Mouse (Mus musculus) kidney, embryonic 14.5 days (tissue): ENCODE results near the gene Dcn. TPM values are rescaled to one million over a fixed set of nuclear protein-coding genes. Genes with fewer than 3 reads are reported as not detected.

ENCODE experiments used
- ATAC-seq: fragments of 200-750 bp; cut with Nextera tagmentation; 2 replicates; pipeline ENCODE4 v1.8.0; 2017; ENCODE audit warnings: moderate number of reproducible peaks, mild to moderate bottlenecking, moderate TSS enrichment, moderate library complexity; ENCODE audit not compliant: low FRiP score, low TSS enrichment
- H3K27ac ChIP-seq: fragments of 300-500 bp; sonication (generic); 2 replicates; pipeline ENCODE4 v1.5.1; 2014; ENCODE audit warnings: low read depth, mild to moderate bottlenecking, low read length, moderate library complexity, mixed read lengths
- H3K27me3 ChIP-seq: fragments of 300-500 bp; sonication (generic); 2 replicates; pipeline ENCODE4 v1.6.1; 2014; ENCODE audit warnings: mild to moderate bottlenecking, low read length; ENCODE audit not compliant: control insufficient read depth, insufficient read depth
- H3K36me3 ChIP-seq: fragments of 300-500 bp; sonication (generic); 2 replicates; pipeline ENCODE4 v1.6.1; 2014; ENCODE audit warnings: low read length, mixed read lengths; ENCODE audit not compliant: control insufficient read depth, insufficient read depth
- H3K4me1 ChIP-seq: fragments of 300-500 bp; sonication (generic); 2 replicates; pipeline ENCODE4 v1.6.1; 2014; ENCODE audit warnings: low read length, mixed read lengths; ENCODE audit not compliant: control insufficient read depth, insufficient read depth
- H3K4me2 ChIP-seq: fragments of 300-500 bp; sonication (generic); replicated peaks from 2 replicates; pipeline ENCODE4 v1.6.1; 2014; ENCODE audit warnings: low read depth, mild to moderate bottlenecking, low read length
- H3K4me3 ChIP-seq: fragments of 300-500 bp; sonication (generic); 2 replicates; pipeline ENCODE4 v1.5.1; 2014; ENCODE audit warnings: mild to moderate bottlenecking, low read length
- H3K9ac ChIP-seq: fragments of 300-500 bp; sonication (generic); 2 replicates; pipeline ENCODE4 v1.6.1; 2014; ENCODE audit warnings: low read depth, mild to moderate bottlenecking, low read length, moderate library complexity
- H3K9me3 ChIP-seq: fragments of 300-500 bp; sonication (generic); 2 replicates; pipeline ENCODE4 v1.6.1; 2016; ENCODE audit warnings: low read length; ENCODE audit not compliant: control insufficient read depth
- WGBS: fragments of 180-500 bp; shearing (Covaris S2); extraction: QIAGEN DNeasy Blood & Tissue Kit; methylation state at CpG from one replicate; pipeline ENCODE4 v1.1.7; 2014; 5-methylcytosine and 5-hydroxymethylcytosine counted together
- polyA plus RNA-seq: library from polyadenylated mRNA; unstranded; fragments of >200 nt; fragmentation: Nextera tagmentation; extraction: Ambion mirVana; gene quantifications from 2 replicates; pipeline ENCODE4 v1.2.1, GENCODE M21; 2014

Dcn gene
- polyA plus RNA-seq, 1 experiment from 2014 or later, result 113 TPM

DNA sequence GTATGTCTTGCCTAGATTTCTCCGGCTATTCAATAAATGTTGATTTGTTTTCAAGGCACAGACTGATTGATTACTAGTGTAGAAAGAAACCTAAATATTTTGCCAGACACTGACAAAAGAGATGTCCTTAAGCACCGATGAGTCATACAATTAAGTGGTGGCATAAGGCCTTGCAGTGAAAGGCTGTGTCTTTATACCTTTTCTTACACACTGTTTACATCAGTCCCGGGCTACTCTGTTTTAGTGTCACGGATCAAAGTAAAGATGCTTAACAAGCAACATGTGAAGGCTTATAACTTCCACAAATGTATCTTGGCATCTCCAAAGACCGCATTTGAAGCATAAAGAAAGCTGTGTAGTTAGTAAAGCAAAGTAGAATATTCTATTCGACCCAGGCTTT lies 3.9 kb upstream of the Dcn start:
- Histone ChIP-seq H3K4me1 (0 out of 2 replicates have a peak, but pooled peaks cover 16% of the 10 kb centered on the region), H3K36me3 (no peaks in the 10 kb centered on the region), H3K9ac (no peak overlapping the region), H3K4me2 (no peak overlapping the region), H3K4me3 (no peak overlapping the region), H3K27ac (no peak overlapping the region), H3K27me3 (no peaks in the 10 kb centered on the region), H3K9me3 (no peaks in the 10 kb centered on the region)
- 58% methylated on average over 6 of the region's 6 CpGs for WGBS
- no peak for ATAC-seq

DNA sequence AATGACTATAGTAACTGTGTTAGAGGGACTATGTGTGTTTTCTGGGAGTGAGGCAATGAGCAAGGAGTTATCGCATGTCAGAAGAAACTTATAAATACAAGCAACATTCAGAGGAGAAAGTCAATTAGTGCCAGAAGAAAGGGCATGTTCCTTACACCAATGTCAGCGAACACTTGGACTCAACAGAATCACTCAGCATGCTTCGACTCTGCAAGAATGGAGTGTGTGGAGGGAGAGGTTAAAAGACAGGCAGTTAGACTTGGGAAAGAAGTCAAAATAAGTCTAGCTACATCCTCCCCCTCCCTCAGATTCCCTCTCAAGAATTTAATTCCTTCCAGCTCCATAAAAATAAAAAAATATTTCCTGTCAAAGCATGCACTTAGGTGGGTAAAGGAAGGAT lies 1.1 kb upstream of the Dcn start:
- peak overlapping the region; percentile 76; the same call in 1 of the 2 replicates for H3K27ac ChIP-seq
- ATAC-seq, result no peak
- 0 out of 2 replicates have a peak, but pooled peaks cover 16% of the 10 kb centered on the region for H3K4me1 ChIP-seq
- 48% methylated on average over 3 of the region's 3 CpGs for WGBS
- H3K4me3 ChIP-seq, result no peak overlapping the region
- H3K9ac ChIP-seq, result no peak overlapping the region
- H3K9me3 ChIP-seq, result no peaks in the 10 kb centered on the region
- H3K4me2 ChIP-seq, result no peak overlapping the region
- H3K36me3 ChIP-seq, result no peaks in the 10 kb centered on the region
- no peaks in the 10 kb centered on the region for H3K27me3 ChIP-seq

DNA sequence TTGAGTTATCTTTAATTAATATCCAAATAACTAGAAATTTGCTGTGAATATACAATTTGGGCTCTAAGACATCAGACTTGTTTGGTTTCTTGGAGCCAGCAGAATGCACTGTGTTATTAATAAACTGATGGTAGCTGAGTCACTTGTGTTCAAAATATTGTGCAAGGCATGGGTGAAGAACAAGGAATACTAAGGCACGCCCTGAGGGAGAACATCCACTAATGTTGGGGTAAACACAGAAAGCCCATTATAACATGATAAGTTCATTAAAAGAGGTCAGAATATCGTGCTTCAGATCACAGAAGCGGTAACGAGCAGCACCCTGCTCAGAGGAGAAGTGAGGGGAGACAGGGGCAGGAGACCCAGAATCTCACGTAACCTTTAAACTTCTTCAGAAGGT lies 2.7 kb downstream of the Dcn start:
- H3K4me1 ChIP-seq, result 0 out of 2 replicates have a peak, but pooled peaks cover 16% of the 10 kb centered on the region
- H3K27me3 ChIP-seq, result no peaks in the 10 kb centered on the region
- H3K4me3 ChIP-seq, result no peak overlapping the region
- no peak for ATAC-seq
- no peaks in the 10 kb centered on the region for H3K9me3 ChIP-seq
- no peak overlapping the region; the same call in 1 of the 2 replicates for H3K4me2 ChIP-seq
- no peaks in the 10 kb centered on the region for H3K36me3 ChIP-seq
- H3K27ac ChIP-seq, result no peak overlapping the region
- 85% methylated on average over 5 of the region's 5 CpGs for WGBS
- H3K9ac ChIP-seq, result no peak overlapping the region

DNA sequence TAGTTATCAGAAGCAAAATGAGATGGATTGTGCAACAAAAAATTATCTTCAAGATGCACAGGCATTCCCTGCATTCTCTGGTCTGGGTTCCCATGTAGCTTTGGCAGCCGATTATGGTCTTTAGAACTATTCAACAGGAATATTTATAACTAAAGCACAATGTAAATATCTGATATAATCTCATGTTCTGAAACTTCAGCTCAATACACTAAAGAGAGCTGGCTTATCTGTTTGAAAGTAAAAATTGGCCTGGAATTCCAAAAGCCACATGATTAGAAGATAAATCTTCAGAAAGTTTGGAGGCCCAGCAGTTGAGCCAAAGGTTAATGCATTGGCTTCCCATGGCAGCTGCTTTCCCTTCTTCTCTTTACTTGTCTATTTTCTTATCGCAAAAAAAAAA lies 4.6 kb downstream of the Dcn start:
- no peak overlapping the region for H3K4me3 ChIP-seq
- no peaks in the 10 kb centered on the region for H3K9me3 ChIP-seq
- H3K36me3 ChIP-seq, result no peaks in the 10 kb centered on the region
- no peak overlapping the region for H3K4me2 ChIP-seq
- 38% methylated on average over 2 of the region's 2 CpGs for WGBS
- 0 out of 2 replicates have a peak, but pooled peaks cover 11% of the 10 kb centered on the region for H3K4me1 ChIP-seq
- no peak overlapping the region for H3K9ac ChIP-seq
- no peak overlapping the region for H3K27ac ChIP-seq
- H3K27me3 ChIP-seq, result no peaks in the 10 kb centered on the region
- no peak for ATAC-seq

GRCm38 (mm10) chr10:97485151-97485550 lies 5.7 kb downstream of the Dcn start:
- 69% methylated on average over 2 of the region's 2 CpGs for WGBS

DNA sequence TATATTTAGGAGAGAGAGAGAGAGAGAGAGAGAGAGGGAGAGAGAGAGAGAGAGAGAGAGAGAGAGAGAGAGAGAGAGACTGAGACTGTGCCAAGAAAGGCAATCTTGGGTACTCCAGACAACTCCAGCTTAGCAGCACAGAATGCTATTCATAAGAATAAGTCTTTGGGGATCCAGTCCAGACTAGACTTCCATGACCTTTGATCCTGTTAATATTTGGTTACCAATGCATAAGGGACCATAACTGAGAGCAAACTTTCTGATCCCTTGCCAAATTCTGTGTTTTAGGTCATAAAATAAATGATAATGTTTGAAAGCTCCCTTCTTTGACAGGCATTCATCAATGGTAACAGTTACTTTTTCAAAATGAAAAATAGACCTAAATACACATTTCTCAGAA lies 6.7 kb downstream of the Dcn start:
- no peak overlapping the region for H3K4me3 ChIP-seq
- no peak for ATAC-seq
- H3K4me1 ChIP-seq, result no peaks in the 10 kb centered on the region
- no peaks in the 10 kb centered on the region for H3K9me3 ChIP-seq
- H3K27ac ChIP-seq, result no peak overlapping the region
- no peaks in the 10 kb centered on the region for H3K27me3 ChIP-seq
- H3K4me2 ChIP-seq, result no peak overlapping the region
- no peak overlapping the region for H3K9ac ChIP-seq
- no peaks in the 10 kb centered on the region for H3K36me3 ChIP-seq

More at GRCm38 (mm10) chr10:97485151-97485550, 5.7 kb downstream of the Dcn start:
- H3K4me1 ChIP-seq, result no peaks in the 10 kb centered on the region
- no peaks in the 10 kb centered on the region for H3K36me3 ChIP-seq
- no peaks in the 10 kb centered on the region for H3K9me3 ChIP-seq
- no peak overlapping the region for H3K27ac ChIP-seq
- H3K4me2 ChIP-seq, result no peak overlapping the region
- no peak overlapping the region for H3K9ac ChIP-seq
- H3K4me3 ChIP-seq, result no peak overlapping the region
- no peaks in the 10 kb centered on the region for H3K27me3 ChIP-seq
- ATAC-seq, result no peak

DNA sequence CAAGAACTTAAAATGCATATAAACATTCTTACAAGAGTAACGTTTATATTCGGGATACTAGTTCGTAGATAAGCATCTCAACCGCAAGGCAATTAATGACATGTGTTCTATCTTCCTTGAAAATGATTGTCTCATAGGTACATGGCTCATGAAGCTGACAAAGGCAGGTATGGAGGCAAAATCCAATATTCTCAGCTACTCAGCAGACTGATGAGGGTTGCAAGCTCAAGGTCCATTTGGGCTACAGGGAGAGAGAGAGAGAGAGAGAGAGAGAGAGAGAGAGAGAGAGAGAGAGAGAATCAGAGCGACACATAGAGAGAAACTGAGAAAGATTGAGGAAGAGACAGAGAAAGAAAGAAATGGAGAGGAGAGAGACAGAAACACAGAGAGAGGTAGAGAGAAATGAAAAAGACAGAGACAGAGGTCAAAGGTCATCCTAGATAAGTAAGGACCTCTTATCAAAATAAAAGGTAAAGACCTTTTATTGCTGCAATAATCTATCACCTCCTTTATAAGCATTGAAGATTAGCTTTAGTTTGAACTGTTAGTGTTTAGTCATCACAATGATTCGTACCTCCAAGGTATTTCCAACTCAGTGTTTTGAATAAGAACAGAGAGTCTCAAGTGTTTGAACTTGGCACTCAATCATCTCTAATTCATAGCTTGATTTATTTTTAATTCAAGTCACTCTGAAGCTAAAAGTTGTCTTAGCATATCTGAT lies 8.0 kb downstream of the Dcn start:
- 89% methylated on average over 6 of the region's 6 CpGs for WGBS
- Histone ChIP-seq H3K4me1 (no peaks in the 10 kb centered on the region), H3K9me3 (no peaks in the 10 kb centered on the region), H3K36me3 (no peaks in the 10 kb centered on the region), H3K4me3 (no peak overlapping the region), H3K9ac (no peak overlapping the region), H3K27ac (no peak overlapping the region), H3K4me2 (no peak overlapping the region), H3K27me3 (no peaks in the 10 kb centered on the region)
- no peak for ATAC-seq

DNA sequence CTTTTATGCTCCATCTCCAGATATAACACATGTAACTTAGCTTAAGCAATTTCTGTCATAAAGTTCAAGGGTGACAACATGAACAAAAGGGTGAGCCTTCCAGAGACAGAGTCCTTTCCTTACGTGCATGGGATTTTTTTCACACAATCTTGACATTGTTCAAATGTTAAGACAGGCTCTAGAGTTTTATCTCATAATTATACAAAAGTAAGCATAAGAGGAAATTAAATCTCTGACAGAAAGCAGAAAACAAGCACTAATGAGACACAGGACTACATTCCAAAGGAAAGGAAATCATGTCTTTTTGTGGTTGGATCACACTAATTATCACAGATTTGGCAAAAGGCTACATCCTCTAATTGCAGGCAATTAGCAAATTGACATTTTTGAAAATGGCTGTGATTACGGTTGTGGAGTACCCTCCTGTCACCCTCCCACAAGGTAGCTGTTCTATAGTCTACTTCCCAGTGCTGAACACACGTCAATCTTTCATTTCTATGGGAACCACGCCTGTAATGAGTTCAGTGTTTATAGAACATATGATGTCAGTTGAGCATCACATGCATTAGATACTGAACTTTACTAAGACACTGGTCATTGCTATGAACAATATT lies 13.1 kb downstream of the Dcn start:
- Histone ChIP-seq H3K36me3 (no peaks in the 10 kb centered on the region), H3K27ac (no peak overlapping the region), H3K4me3 (no peak overlapping the region), H3K4me1 (no peaks in the 10 kb centered on the region), H3K9ac (no peak overlapping the region), H3K4me2 (no peak overlapping the region), H3K9me3 (no peaks in the 10 kb centered on the region), H3K27me3 (no peaks in the 10 kb centered on the region)
- ATAC-seq, result no peak
- 77% methylated on average over 4 of the region's 4 CpGs for WGBS

GRCm38 (mm10) chr10:97497646-97498045 lies 18.2 kb downstream of the Dcn start:
- no peak overlapping the region for H3K27ac ChIP-seq

More at GRCm38 (mm10) chr10:97497646-97498045, 18.2 kb downstream of the Dcn start:
- Histone ChIP-seq H3K4me3 (no peak overlapping the region), H3K4me1 (no peaks in the 10 kb centered on the region), H3K9ac (no peak overlapping the region), H3K4me2 (no peak overlapping the region), H3K27me3 (no peaks in the 10 kb centered on the region), H3K36me3 (no peaks in the 10 kb centered on the region), H3K9me3 (no peaks in the 10 kb centered on the region)
- no peak for ATAC-seq
- 68% methylated on average over 5 of the region's 5 CpGs for WGBS
